Mouse (Mus musculus): Measurements from ENCODE around the gene Gpsm3.
A peak's percentile ranks its signal among the peaks of the same experiment; 100 is the strongest.

- peak; percentile 39 for TF ChIP-seq CTCF (IDR thresholded peaks at IDR 0.05)
- no peak for TF ChIP-seq POLR2A (IDR thresholded peaks at IDR 0.05; ENCODE audit: insufficient read depth, low read depth, low read length)
Observed at GRCm38 (mm10) chr17:34623161-34623560, 33.6 kb downstream of the Gpsm3 start.
